Mouse (Mus musculus) lung, adult 2 months (tissue): ENCODE measurements at regions not wholly inside any gene's neighbourhood (a gene's known extent, or its start where the extent isn't known, plus 50 kb on each side); places are given as distances from the start of the nearest gene placed in this dataset.

Experiments
- CTCF ChIP-seq: fragments of 200-500 bp; IDR thresholded peaks from 2 replicates; pipeline ENCODE4 v1.5.1; 2011; ENCODE audit warnings: mild to moderate bottlenecking, low read length, control low read depth; ENCODE audit not compliant: insufficient read depth
- POLR2A ChIP-seq: fragments of 200-500 bp; IDR thresholded peaks from 2 replicates; pipeline ENCODE4 v1.6.1; 2011; ENCODE audit warnings: low read depth, mild to moderate bottlenecking, control low read depth, low read length, borderline replicate concordance; ENCODE audit errors: extremely low read depth

DNA sequence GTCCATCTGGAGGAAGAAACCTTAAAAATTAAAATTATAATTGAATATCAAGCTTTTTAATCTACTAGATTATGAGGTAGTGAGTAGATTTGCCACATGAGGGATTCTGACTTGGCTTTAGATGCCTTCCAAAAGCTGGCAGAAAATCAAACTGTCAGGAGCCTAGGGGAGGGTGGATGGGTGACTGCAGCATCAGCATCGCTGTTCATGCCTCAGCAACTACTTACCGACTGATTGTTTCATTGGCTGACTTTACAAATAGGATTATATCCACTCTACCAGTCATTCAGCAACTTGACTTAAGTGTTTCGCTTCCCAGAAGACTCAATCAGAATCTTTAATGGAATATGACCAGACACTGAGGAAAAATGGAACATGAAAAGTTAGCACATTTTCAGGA, 279.6 kb upstream of the Ell2 start:
- TF ChIP-seq CTCF, result no peak
- TF ChIP-seq POLR2A, result no peak
